ENCODE assay signal across 22 mouse cellular contexts in the genomic region with DNA sequence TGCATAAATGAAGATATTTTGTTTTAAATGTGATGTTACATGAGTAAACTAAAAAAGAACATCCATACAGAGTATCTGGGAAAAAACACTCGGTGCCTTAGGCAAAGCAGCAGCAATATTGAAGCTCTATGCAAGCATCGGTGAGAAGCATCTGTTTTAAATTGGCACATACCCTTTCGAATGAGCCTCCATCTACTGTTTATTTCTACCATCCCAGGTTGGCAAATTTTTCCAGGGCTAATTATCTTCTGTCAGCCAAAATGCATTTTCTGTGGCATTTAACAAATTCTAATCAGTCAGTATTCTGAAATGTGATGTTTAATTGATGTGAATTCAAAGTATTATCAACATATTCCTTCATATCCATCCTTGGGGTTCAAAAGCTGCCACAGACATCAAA.
"Had no signal": no experiment of that assay in that cellular context is flagged by ENCODE, and none has a peak within 500 bp of the region (broad histone marks: within the 10 kb centered on the region; RNA-seq: fewer than 3 reads in every experiment).

No protein-coding gene starts in this region.

- H3K4me2 ChIP-seq: kidney, embryonic 15.5 days; limb, embryonic 13.5 days; liver, embryonic 12.5 days; liver, embryonic 15.5 days; lung, embryonic 15.5 days; midbrain, embryonic 13.5 days; neural tube, embryonic 12.5 days; neural tube, embryonic 15.5 days had no signal

- H3K4me1 ChIP-seq: kidney, embryonic 15.5 days; limb, embryonic 10.5 days; limb, embryonic 13.5 days; liver, embryonic 12.5 days; liver, embryonic 15.5 days; lung, embryonic 15.5 days; megakaryocyte, embryonic 14.5 days; midbrain, embryonic 10.5 days; midbrain, embryonic 13.5 days; neural tube, embryonic 12.5 days; neural tube, embryonic 15.5 days had no signal

- DNase-seq: kidney, postnatal 10 days; kidney, postnatal 36 days; liver; lung, adult 18-20 months; lung, postnatal 10 days; lung, postnatal 36 days; right cerebral cortex, adult 18-20 months; right cerebral cortex, postnatal 14 days; right cerebral cortex, postnatal 4 days; thymus, postnatal 25 days had no signal

- H3K9me3 ChIP-seq: kidney, embryonic 15.5 days; limb, embryonic 10.5 days; limb, embryonic 13.5 days; liver, embryonic 12.5 days; liver, embryonic 15.5 days; lung, embryonic 15.5 days; megakaryocyte, embryonic 14.5 days; midbrain, embryonic 10.5 days; midbrain, embryonic 13.5 days; neural tube, embryonic 12.5 days; neural tube, embryonic 15.5 days had no signal

- ATAC-seq: liver, embryonic 12.5 days; midbrain, embryonic 13.5 days had no signal

- H3K9ac ChIP-seq: kidney, embryonic 15.5 days; limb, embryonic 13.5 days; liver, embryonic 12.5 days; liver, embryonic 15.5 days; lung, embryonic 15.5 days; midbrain, embryonic 13.5 days; neural tube, embryonic 12.5 days; neural tube, embryonic 15.5 days had no signal

- H3K27ac ChIP-seq: kidney, embryonic 15.5 days; limb, embryonic 10.5 days; limb, embryonic 13.5 days; liver, embryonic 12.5 days; liver, embryonic 15.5 days; lung, embryonic 15.5 days; midbrain, embryonic 10.5 days; midbrain, embryonic 13.5 days; neural tube, embryonic 12.5 days; neural tube, embryonic 15.5 days; stomach, postnatal 0 days had no signal

- H3K4me3 ChIP-seq: kidney, embryonic 15.5 days; limb, embryonic 10.5 days; limb, embryonic 13.5 days; liver, embryonic 12.5 days; liver, embryonic 15.5 days; lung, embryonic 15.5 days; megakaryocyte, embryonic 14.5 days; midbrain, embryonic 10.5 days; midbrain, embryonic 13.5 days; neural tube, embryonic 12.5 days; neural tube, embryonic 15.5 days had no signal

- H3K27me3 ChIP-seq: kidney, embryonic 15.5 days; limb, embryonic 13.5 days; liver, embryonic 12.5 days; liver, embryonic 15.5 days; lung, embryonic 15.5 days; megakaryocyte, embryonic 14.5 days; midbrain, embryonic 13.5 days; neural tube, embryonic 12.5 days; neural tube, embryonic 15.5 days had no signal

- H3K36me3 ChIP-seq: kidney, embryonic 15.5 days; limb, embryonic 10.5 days; limb, embryonic 13.5 days; liver, embryonic 12.5 days; liver, embryonic 15.5 days; lung, embryonic 15.5 days; midbrain, embryonic 10.5 days; midbrain, embryonic 13.5 days; neural tube, embryonic 12.5 days; neural tube, embryonic 15.5 days had no signal
